Mouse (Mus musculus) left cerebral cortex, postnatal 25 days (tissue): Measurements from ENCODE around the gene Tas2r134. TPM values are rescaled to one million over a fixed set of nuclear protein-coding genes. Genes with fewer than 3 reads are reported as not detected.

Experiments used
- DNase-seq, 2 experiments: peaks; one replicate each; pipeline ENCODE4 v3.0.0; 2022; ENCODE audit warnings: low spot score in 2 of 2, mixed read lengths in 1 of 2
- intact Hi-C: fragments of 180-260 bp; cut with DNase I; formaldehyde crosslinking; loops from one replicate; pipeline ENCODE4 v1.15.1; 2025
- total RNA-seq, 2 experiments: library from RNA; stranded (reverse); gene quantifications; 2 replicates each; pipeline ENCODE4 v1.2.3; 2021

Gene Tas2r134
- total RNA-seq, 2 experiments from 2014 or later = not detected

DNA sequence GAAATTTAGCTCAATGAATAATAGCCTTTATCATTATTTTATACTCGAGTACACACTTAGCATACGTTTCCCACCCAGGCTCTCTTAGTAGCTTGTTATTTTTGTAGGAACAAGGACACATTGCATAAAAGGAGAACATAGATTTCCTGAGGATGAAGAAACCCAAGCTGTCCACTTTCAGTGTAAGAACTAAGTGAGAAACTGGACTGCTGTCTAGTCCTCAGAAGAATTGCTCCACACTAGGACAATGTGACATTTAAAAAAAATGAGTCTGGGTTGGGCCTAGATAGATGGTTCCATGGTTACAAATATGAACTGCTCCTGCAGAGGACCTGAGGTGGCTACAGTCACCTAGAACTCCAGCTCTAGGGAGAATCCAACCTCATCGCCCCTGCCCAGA is 20.7 kb downstream of the Tas2r134 start:
- intact Hi-C loops = no loop called here
- no peak for DNase-seq

DNA sequence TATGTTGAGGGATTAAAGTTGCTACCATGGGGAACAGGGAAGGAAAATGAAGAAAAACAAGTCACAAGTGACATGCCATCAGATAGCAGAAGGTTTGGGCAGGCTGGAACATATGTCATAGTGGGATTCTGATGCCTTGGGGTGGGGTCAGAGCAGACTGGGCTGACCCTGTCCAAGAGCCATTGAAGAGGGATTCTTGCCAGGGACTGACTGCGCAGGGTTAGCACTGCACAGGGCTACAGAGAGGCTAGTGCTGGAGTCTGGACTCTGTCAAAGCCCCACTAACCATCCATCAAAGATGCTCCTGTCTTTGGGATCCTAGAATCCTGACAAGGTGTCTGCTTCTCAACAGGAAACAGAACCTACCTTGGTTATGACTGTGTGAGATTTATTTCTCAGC is 22.6 kb downstream of the Tas2r134 start:
- DNase-seq = no peak
- intact Hi-C loops = loop anchor here (5.0 kb wide), 1 partner anchor 503 kb away; the partner anchor contains the start of gene Rnd3

DNA sequence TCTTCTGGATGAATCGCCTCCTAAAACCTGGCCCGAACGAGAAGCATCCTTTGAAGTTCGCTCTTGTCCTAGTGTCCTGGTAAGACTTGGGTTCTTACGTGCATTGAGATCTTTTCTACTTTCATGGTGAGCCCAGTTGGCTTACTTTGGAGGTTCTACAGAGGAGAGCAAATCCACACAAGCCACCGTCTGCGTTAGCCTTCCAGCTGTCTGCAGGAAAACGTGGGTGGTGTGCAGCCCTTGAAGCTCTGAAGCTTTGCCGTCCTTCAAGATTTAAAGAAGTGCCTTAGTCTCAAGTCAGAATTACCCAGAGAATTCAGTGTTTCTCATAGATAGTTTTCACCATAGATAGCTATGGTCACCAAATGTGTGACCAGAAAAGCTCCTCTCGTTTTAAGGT is 24.8 kb downstream of the Tas2r134 start:
- peak in 1 of 2 experiments; percentile 70 for DNase-seq

DNA sequence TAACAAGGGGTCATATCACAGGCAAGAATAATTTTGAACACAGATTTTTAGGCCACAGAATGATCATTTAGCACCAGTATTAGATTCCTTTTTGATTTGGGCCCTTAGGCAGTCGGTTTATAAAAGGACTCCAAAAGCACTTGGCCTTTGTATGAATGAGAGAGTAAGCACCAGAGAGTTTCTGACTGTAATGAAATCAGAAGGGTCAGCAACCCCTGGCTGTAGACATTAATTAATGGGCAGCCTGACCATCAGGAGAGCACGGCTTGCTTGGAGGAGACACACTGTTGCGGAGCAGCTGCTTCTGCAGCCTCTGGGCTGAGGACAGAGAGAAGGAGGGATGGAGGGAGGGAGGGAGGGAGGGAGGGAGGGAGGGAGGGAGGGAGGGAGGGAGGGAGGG is 30.4 kb downstream of the Tas2r134 start:
- no peak for DNase-seq
- intact Hi-C loops = no loop called here

More for the DNA sequence above, 24.8 kb downstream of the Tas2r134 start:
- intact Hi-C loops = loop anchor here (2.0 to 5.0 kb wide), 2 partner anchors 191 to 505 kb away; partner anchors contain the start of gene Rnd3

DNA sequence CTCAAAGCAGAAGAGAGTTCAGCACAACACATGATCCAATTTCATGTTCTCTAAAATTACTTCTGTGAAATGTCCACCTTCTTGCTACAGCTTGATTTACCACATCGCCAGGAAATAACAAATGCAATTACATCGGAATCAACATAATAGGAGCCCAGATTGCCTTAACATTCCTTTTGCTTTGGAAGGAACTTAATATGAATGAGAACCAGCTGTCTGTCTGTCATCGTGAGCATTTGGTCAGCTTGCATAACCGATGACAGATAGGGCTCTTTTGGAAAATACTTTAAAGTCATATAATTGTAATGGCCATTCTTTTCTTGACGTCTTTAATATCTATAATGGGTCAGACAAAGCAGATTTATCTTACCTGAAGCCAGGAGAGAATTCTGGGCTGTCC is 31.0 kb downstream of the Tas2r134 start:
- no peak for DNase-seq
- intact Hi-C loops = no loop called here

DNA sequence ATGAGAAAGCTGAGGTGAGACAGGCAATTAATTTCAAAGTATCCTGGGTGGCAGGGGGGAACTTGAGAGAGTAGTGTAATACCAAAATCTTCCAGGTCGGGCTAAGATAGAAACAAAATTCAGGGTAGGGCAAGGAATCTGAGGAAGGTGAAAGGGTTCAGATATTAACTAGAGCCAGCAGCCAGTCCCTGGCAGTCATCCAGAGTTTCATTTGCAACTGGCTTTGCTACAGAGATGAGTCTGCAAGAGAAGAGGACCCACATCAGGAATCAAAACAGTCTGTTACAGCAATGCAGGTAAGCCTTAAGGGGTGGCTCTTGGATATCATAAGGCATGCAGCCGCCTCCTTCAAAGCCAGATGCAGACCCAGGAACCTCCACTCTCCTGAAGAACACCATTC is 47.0 kb downstream of the Tas2r134 start:
- DNase-seq = no peak
- intact Hi-C loops = no loop called here
